Mouse (Mus musculus) heart, adult 2 months (tissue): ENCODE data around the gene Arhgap23. TPM values are rescaled to one million over a fixed set of nuclear protein-coding genes. Genes with fewer than 3 reads are reported as not detected.

Experiments
- DNase-seq, 2 experiments: peaks; one replicate each; pipeline ENCODE4 v3.0.0; 2021
- H3K27ac ChIP-seq: fragments of 200-600 bp; 2 replicates; pipeline ENCODE4 v1.8.1; 2022
- H3K27me3 ChIP-seq: fragments of 200-500 bp; 2 replicates; pipeline ENCODE4 v1.6.1; 2012; ENCODE audit warnings: mild to moderate bottlenecking, low read length, inconsistent platforms, mixed read lengths; ENCODE audit not compliant: control insufficient read depth, insufficient read depth
- H3K36me3 ChIP-seq: fragments of 200-500 bp; 2 replicates; pipeline ENCODE4 v1.6.1; 2012; ENCODE audit warnings: low read length, inconsistent platforms; ENCODE audit not compliant: control insufficient read depth, insufficient read depth
- H3K4me1 ChIP-seq: fragments of 200-500 bp; 2 replicates; pipeline ENCODE4 v1.6.1; 2011; ENCODE audit warnings: low read length; ENCODE audit not compliant: control insufficient read depth, insufficient read depth
- H3K4me3 ChIP-seq: fragments of 200-600 bp; 2 replicates; pipeline ENCODE4 v1.8.1; 2022
- H3K79me2 ChIP-seq: fragments of 200-500 bp; replicated peaks from 2 replicates; pipeline ENCODE4 v1.6.1; 2012; ENCODE audit warnings: mild to moderate bottlenecking, inconsistent platforms, low read length, moderate library complexity, mixed read lengths; ENCODE audit not compliant: control insufficient read depth, insufficient read depth
- H3K9ac ChIP-seq: fragments of 200-500 bp; 2 replicates; pipeline ENCODE4 v1.6.1; 2012; ENCODE audit warnings: low read depth, mild to moderate bottlenecking, control low read depth, inconsistent platforms, low read length, mixed read lengths
- CTCF ChIP-seq: fragments of 200-600 bp; IDR thresholded peaks from 2 replicates; pipeline ENCODE4 v1.8.1; 2022; ENCODE audit warnings: antibody characterized with exemption, mild to moderate bottlenecking, moderate library complexity
- EP300 ChIP-seq: fragments of 200-500 bp; IDR thresholded peaks from 2 replicates; pipeline ENCODE4 v1.6.1; 2011; ENCODE audit warnings: low read depth, low read length, control low read depth; ENCODE audit not compliant: insufficient read depth
- POLR2A ChIP-seq: fragments of 200-500 bp; IDR thresholded peaks from 2 replicates; pipeline ENCODE4 v1.6.1; 2011; ENCODE audit warnings: mild to moderate bottlenecking, low read depth, low read length, control low read depth; ENCODE audit not compliant: insufficient read depth
- WGBS: fragments of 180-500 bp; shearing (Covaris S2); methylation state at CpG from one replicate; pipeline ENCODE4 v1.1.7; 2018; 5-methylcytosine and 5-hydroxymethylcytosine counted together
- intact Hi-C: fragments of 180-260 bp; cut with DNase I; formaldehyde crosslinking; loops from one replicate; pipeline ENCODE4 v1.15.1; 2025
- polyA plus RNA-seq: library from polyadenylated mRNA; depleted of rRNA; stranded (reverse); fragments of >200 nt; gene quantifications from 2 replicates; pipeline ENCODE4 v1.2.3, GENCODE M21; 2012
- total RNA-seq, 2 experiments: library from RNA; stranded (reverse); gene quantifications; 2 replicates each; pipeline ENCODE4 v1.2.3; 2021

The Arhgap23 gene
- total and polyA plus RNA-seq, 3 experiments, result 12.8 to 18.4 (median 13.7) TPM

DNA sequence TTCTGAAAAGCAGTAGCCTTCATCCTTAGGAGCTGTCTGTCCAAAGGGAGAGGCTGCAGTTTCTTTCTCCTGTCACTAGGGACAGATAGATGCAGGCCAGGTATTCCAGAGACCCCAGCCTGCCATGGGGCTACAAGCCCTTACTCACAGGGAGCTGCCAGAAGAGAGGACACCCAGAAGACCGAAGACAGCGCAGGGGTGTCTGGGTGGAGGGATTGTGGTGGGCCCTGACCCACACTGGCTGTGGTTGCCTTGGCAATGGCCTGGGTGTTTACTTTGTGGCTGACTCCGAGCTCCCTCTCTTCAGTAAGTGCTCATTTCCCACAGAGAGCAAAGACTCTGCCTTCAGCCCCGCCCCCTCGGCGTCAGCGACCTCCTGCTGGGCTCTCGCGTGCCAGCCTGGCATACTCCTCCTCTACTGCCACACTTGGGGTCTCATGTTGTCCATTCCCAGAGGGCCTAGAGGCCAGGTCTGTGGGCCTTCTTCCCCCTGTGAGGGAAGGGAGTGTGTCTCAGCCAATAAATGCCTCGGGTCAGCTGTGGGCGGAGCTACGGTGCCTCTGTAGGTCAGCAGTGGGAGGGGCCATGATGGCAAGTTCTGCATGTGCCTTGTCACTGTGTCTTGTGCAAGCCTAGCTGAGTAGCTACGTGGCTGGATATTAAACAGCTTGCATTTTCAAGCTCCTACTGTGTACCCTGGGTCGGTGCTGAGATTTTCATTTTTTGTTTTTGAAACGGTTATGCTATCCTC lies 19.5 kb downstream of the Arhgap23 start:
- intact Hi-C loops, result loop anchor here (2.0 kb wide), 1 partner anchor 16 kb away; no protein-coding TSS in a partner anchor
- H3K4me1 ChIP-seq, result peaks cover 31% of the 10 kb centered on the region

DNA sequence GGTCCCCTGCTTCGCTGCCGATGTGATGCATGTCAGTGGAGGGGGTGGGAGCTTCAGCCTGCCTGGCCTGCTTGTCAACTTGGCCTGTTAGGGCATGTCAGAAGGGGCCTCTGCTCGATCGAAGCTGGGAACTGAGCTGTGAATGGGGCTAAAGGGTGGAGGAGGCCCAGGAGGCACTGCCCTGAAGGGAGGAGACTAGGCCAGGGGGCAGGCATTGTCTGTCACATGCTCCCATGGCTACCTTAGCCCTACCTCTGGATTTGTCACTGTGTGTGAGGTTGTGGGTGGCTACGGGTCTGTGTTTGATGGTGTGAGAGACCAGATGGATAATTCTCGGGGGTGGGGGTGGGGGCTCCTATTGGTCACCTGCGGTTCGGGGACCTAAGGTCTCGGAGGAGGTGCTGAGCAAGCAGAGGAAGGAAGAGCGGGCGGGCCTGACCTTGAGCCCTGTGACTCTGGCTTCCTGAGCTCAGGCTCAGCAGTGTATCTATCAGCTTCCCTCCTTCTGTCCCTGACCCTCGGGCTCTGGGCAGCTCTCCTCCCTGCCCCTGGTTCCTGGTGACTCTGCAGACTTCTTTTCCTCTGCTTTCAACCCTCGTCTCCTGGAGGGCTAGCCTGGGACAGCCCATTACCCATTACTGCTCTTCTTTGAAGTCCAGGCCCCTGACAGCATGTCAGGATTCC lies 20.6 kb downstream of the Arhgap23 start:
- TF ChIP-seq POLR2A (peak; percentile 68), CTCF (no peak), EP300 (peak; percentile 63; the same call in 1 of the 2 replicates)
- peak; percentile 67 to 69 for DNase-seq
- Histone ChIP-seq H3K4me3 (peak overlapping the region; percentile 42), H3K79me2 (no peaks in the 10 kb centered on the region), H3K36me3 (0 out of 2 replicates have a peak, but pooled peaks cover 2% of the 10 kb centered on the region), H3K27ac (peak overlapping the region; percentile 93), H3K27me3 (no peaks in the 10 kb centered on the region), H3K9ac (peak overlapping the region; percentile 58), H3K4me1 (peaks cover 32% of the 10 kb centered on the region)
- 25% methylated on average over 13 of the region's 13 CpGs for WGBS
- intact Hi-C loops, result loop anchor here (2.0 kb wide), 1 partner anchor 15 kb away; no protein-coding TSS in a partner anchor

More for the DNA sequence above, 19.5 kb downstream of the Arhgap23 start:
- Histone ChIP-seq H3K27ac (peak overlapping the region; percentile 93), H3K4me3 (peak overlapping the region; percentile 42), H3K79me2 (no peaks in the 10 kb centered on the region), H3K36me3 (0 out of 2 replicates have a peak, but pooled peaks cover 2% of the 10 kb centered on the region), H3K9ac (peak overlapping the region; percentile 24), H3K27me3 (no peaks in the 10 kb centered on the region)
- DNase-seq, result peak; percentile 86 to 91
- 13% methylated on average over 15 of the region's 15 CpGs for WGBS
- TF ChIP-seq EP300, result peak; percentile 23; the same call in 1 of the 2 replicates
- TF ChIP-seq POLR2A, result peak; percentile 66
- TF ChIP-seq CTCF, result peak; percentile 57

DNA sequence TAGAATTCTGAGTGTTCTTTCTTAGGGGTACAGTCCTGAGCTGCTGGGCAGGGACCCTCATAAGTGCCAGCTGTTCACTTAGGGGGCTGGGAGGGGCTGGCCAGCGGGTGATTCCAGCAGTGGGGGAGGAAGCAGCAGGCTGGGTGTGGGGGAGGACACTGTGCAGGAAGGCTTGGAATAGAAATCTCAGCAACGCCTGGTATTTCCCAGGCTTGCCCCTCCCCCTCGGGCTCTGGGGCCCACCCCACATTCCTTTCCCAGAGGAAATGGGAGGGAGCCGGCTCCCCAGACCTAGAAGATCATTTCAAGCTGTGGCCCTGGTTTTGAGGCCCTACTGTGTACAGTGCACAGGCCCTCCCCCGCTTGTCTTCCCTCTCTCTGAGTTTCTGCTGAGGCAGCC lies 22.4 kb downstream of the Arhgap23 start:
- Histone ChIP-seq H3K4me1 (peaks cover 38% of the 10 kb centered on the region), H3K36me3 (peaks cover 2% of the 10 kb centered on the region; the same call in 1 of the 2 replicates), H3K27ac (peak overlapping the region; percentile 93), H3K27me3 (no peaks in the 10 kb centered on the region), H3K4me3 (no peak overlapping the region), H3K9ac (no peak overlapping the region; the same call in 1 of the 2 replicates), H3K79me2 (no peaks in the 10 kb centered on the region)
- TF ChIP-seq EP300 (peak; percentile 94), CTCF (no peak), POLR2A (0 out of 2 replicates have a peak, but pooled peaks have one; percentile 50)
- intact Hi-C loops, result no loop called here
- WGBS, result 8% methylated on average over 5 of the region's 5 CpGs
- DNase-seq, result peak; percentile 86 to 90

DNA sequence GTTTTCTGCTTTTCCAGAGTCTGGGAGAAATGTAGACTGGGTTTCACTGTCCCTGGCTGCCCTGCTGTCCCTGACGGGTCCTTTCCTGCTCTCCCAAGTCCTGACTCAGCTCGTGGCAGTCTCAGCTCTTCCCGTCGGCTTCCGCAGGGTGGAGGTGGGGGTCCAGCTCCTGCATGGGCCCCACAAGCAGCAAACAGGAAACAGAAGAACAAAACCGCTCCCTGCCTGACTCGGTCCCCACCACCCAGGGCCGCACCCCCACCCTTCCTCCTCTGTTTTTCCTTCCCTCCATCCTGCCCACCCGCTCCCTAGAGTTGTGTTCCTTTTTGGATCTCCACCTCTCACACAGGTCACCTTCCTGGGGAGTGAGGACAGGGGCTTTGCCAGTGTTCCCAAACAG lies 23.5 kb downstream of the Arhgap23 start:
- Histone ChIP-seq H3K27ac (peak overlapping the region; percentile 93), H3K27me3 (no peaks in the 10 kb centered on the region), H3K4me3 (no peak overlapping the region), H3K79me2 (no peaks in the 10 kb centered on the region), H3K4me1 (peaks cover 41% of the 10 kb centered on the region), H3K36me3 (peaks cover 2% of the 10 kb centered on the region; the same call in 1 of the 2 replicates), H3K9ac (peak overlapping the region; percentile 37)
- 43% methylated on average over 9 of the region's 9 CpGs for WGBS
- DNase-seq, result peak; percentile 65 to 72
- peak; percentile 65 for TF ChIP-seq EP300
- 0 out of 2 replicates have a peak, but pooled peaks have one; percentile 31 for TF ChIP-seq POLR2A
- no peak for TF ChIP-seq CTCF
- intact Hi-C loops, result no loop called here

DNA sequence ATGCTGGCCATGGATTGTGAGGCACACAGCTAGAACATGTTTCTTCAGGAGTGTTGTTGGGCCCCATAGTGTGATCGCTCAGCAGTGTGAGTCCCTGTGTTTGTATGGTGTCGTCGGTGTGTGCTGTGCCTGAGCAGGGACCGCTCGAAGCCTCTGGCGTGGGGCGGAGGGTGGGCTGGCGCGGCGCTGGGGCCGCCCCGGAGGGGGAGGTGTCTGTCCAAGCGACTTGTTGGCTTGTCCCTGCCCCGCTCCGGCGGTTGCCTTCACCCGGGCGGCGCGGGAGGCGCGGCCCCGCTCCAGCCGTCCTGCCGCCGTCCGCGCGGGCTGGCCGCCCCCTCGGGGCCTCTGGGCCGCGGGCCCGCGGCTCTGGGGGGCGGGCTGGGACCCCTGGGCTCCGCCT lies 24.6 kb downstream of the Arhgap23 start:
- Histone ChIP-seq H3K27ac (peak overlapping the region; percentile 93), H3K4me3 (peak overlapping the region; percentile 77), H3K27me3 (no peaks in the 10 kb centered on the region), H3K79me2 (no peaks in the 10 kb centered on the region; the same call in 1 of the 2 replicates), H3K36me3 (peaks cover 2% of the 10 kb centered on the region; the same call in 1 of the 2 replicates), H3K4me1 (peaks cover 39% of the 10 kb centered on the region), H3K9ac (peak overlapping the region; percentile 82)
- under 1% methylated on average over 22 of the region's 37 CpGs for WGBS
- intact Hi-C loops, result no loop called here
- DNase-seq, result peak; percentile 90
- no peak for TF ChIP-seq EP300
- TF ChIP-seq POLR2A, result peak; percentile 90
